Mouse (Mus musculus) activated CD4-positive, CD25-positive, alpha-beta regulatory T cell, adult 9 weeks (primary cell): ENCODE measurements around the gene Cym. TPM values are rescaled to one million over a fixed set of nuclear protein-coding genes. Genes with fewer than 3 reads are reported as not detected.

ENCODE experiments used
- polyA plus RNA-seq: library from polyadenylated mRNA; unstranded; fragments of 100-300 nt; shearing (Covaris generic); gene quantifications from one replicate; pipeline ENCODE4 v1.2.1, GENCODE M21; 2017

Cym gene
- 0.22 TPM for polyA plus RNA-seq

GRCm38 (mm10) chr3:107221608-107222007 lies at the start of gene Cym:
TSS of gene Cym (minus strand) at chr3:107221732.

DNA sequence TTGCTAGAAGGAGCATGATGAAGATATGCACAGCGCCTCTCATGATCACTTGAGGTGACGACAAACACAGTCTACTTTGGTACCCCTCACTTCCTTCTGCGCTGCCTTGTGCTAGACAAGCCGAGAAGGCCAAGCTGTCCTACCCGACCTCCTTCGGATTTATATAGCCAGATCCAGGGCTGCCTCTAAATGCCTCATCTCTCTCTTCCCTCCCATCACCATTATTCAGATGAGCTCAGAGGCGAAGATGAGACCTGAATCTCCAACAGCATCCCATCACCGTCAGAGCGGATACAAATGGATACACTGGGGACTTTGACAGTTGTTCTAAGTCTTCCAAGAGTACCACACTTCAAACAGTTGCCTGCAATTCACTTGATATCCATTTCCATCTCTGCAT lies 18.1 kb upstream of the Cym start, which contains the start of gene Prok1:
Gene Prok1 (minus strand): TSS at position 101 of the 400 bp plus-strand sequence.

GRCm38 (mm10) chr3:107230527-107230926 lies 9.0 kb upstream of the Cym start, which contains the start of gene A630076J17Rik:
TSS of gene A630076J17Rik (plus strand) at chr3:107230614.

DNA sequence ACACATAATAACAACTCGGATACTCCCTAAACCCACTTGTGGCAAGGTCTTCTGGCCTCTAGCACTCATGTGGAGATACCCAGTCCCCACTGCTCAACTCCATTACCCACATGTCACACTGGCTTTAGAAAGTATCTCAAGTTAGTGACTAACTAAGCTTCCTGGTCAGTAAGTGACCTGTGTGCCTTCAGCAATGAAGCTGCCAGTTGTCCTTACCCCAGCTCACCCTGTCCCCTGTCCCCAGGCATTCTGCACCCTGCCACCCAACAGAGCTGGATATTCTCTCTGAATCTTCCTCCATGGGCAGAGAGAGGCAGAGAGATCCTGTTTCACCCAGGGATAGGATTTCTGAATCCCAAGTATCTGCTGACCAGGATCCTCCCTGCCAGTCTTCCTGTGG lies 38.8 kb downstream of the Cym start, which contains the start of gene Kcna10:
Gene Kcna10 (plus strand): TSS at position 301 of the 400 bp plus-strand sequence.

Other genes starting within 250 kb of the Cym start
- 11.0 TPM for gene Kcna3, start 185.6 kb downstream of the Cym start, polyA plus RNA-seq
- 1.5 TPM for gene Kcna2, start 120.6 kb downstream of the Cym start, polyA plus RNA-seq
- not detected for gene Kcna10, start 38.7 kb downstream of the Cym start, polyA plus RNA-seq
- gene A630076J17Rik, start 8.9 kb upstream of the Cym start, polyA plus RNA-seq: not detected
- gene Prok1, start 18.0 kb upstream of the Cym start, polyA plus RNA-seq: 0.73 TPM
- 243 TPM for gene Lamtor5, start 57.1 kb upstream of the Cym start, polyA plus RNA-seq
- 0.89 TPM for gene Slc16a4, start 69.5 kb upstream of the Cym start, polyA plus RNA-seq
- gene Rbm15, start 111.9 kb upstream of the Cym start, polyA plus RNA-seq: 12.0 TPM
- gene Kcnc4, start 237.8 kb upstream of the Cym start, polyA plus RNA-seq: not detected